Mouse (Mus musculus) gonadal fat pad, adult 2 months (tissue): ENCODE results near the gene Apold1. TPM values are rescaled to one million over a fixed set of nuclear protein-coding genes. Genes with fewer than 3 reads are reported as not detected.

Source experiments
- DNase-seq: peaks from one replicate; pipeline ENCODE4 v3.0.0-alpha.2; 2012; ENCODE audit warnings: low read depth
- polyA plus RNA-seq: library from polyadenylated mRNA; depleted of rRNA; stranded (reverse); fragments of >200 nt; gene quantifications from 2 replicates; pipeline ENCODE4 v1.2.3, GENCODE M21; 2012; rRNA removed

Gene Apold1
- polyA plus RNA-seq: 2.6 and 2.7 TPM in 2 replicates

GRCm38 (mm10) chr6:134981231-134982062 lies at the start of gene Apold1:
Apold1 (plus strand) TSS chr6:134981718.
- DNase-seq: no peak

- no peak for DNase-seq
Measured at GRCm38 (mm10) chr6:134932486-134933206, 48.9 kb upstream of the Apold1 start.

- DNase-seq: no peak
Measured at GRCm38 (mm10) chr6:134933207-134933558, 48.3 kb upstream of the Apold1 start.

GRCm38 (mm10) chr6:134934305-134934704 lies 47.2 kb upstream of the Apold1 start:
- no peak for DNase-seq

GRCm38 (mm10) chr6:134939781-134940180 lies 41.7 kb upstream of the Apold1 start:
- DNase-seq: no peak

GRCm38 (mm10) chr6:134943759-134944407 lies 37.6 kb upstream of the Apold1 start:
- no peak for DNase-seq

- no peak for DNase-seq
Measured at GRCm38 (mm10) chr6:134946054-134946453, 35.5 kb upstream of the Apold1 start.

GRCm38 (mm10) chr6:134946858-134947257 lies 34.7 kb upstream of the Apold1 start:
- no peak for DNase-seq

- no peak for DNase-seq
Measured at GRCm38 (mm10) chr6:134947311-134948087, 34.0 kb upstream of the Apold1 start.

GRCm38 (mm10) chr6:134948522-134949061 lies 32.9 kb upstream of the Apold1 start:
- no peak for DNase-seq

GRCm38 (mm10) chr6:134949241-134949640 lies 32.3 kb upstream of the Apold1 start:
- no peak for DNase-seq

- no peak for DNase-seq
Measured at GRCm38 (mm10) chr6:134951364-134951763, 30.2 kb upstream of the Apold1 start.

GRCm38 (mm10) chr6:134953976-134954375 lies 27.5 kb upstream of the Apold1 start:
- DNase-seq: no peak

GRCm38 (mm10) chr6:134956388-134956787 lies 25.1 kb upstream of the Apold1 start:
- no peak for DNase-seq

- no peak for DNase-seq
Measured at GRCm38 (mm10) chr6:134961286-134961685, 20.2 kb upstream of the Apold1 start.

GRCm38 (mm10) chr6:134961858-134962517 lies 19.5 kb upstream of the Apold1 start:
- no peak for DNase-seq

GRCm38 (mm10) chr6:134962518-134962893 lies 19.0 kb upstream of the Apold1 start:
- no peak for DNase-seq

- no peak for DNase-seq
Measured at GRCm38 (mm10) chr6:134963910-134964309, 17.6 kb upstream of the Apold1 start.

- DNase-seq: no peak
Measured at GRCm38 (mm10) chr6:134966681-134967080, 14.8 kb upstream of the Apold1 start.

- no peak for DNase-seq
Measured at GRCm38 (mm10) chr6:134968326-134968725, 13.2 kb upstream of the Apold1 start.

GRCm38 (mm10) chr6:134969498-134969897 lies 12.0 kb upstream of the Apold1 start:
- DNase-seq: no peak
